Mouse (Mus musculus): ENCODE data around the gene Sp3.
"Not testable (repeated sequence)": the region's sequence is repeated elsewhere in the genome, so short reads cannot be mapped to it uniquely, and the experiment has no call there.

Gene Sp3

GRCm38 (mm10) chr2:72992497-72992896 is 12.3 kb upstream of the Sp3 start:
- in situ Hi-C loops (cut with MseI, MboI): no loop called here

- in situ Hi-C loops (cut with MseI, MboI): not testable (repeated sequence)
These were observed 8.7 kb upstream of the Sp3 start for GRCm38 (mm10) chr2:72988945-72989344.

- in situ Hi-C loops (cut with MseI, MboI): no loop called here
These were observed 6.4 kb upstream of the Sp3 start, which contains the start of gene Gm11084 for GRCm38 (mm10) chr2:72986616-72987015. Gene Gm11084 (minus strand): TSS chr2:72986716.

GRCm38 (mm10) chr2:72985516-72985915 is 5.3 kb upstream of the Sp3 start:
- in situ Hi-C loops (cut with MseI, MboI): no loop called here

GRCm38 (mm10) chr2:72984806-72985205 is 4.6 kb upstream of the Sp3 start:
- in situ Hi-C loops (cut with MseI, MboI): no loop called here

GRCm38 (mm10) chr2:72983211-72983610 is 3.0 kb upstream of the Sp3 start:
- in situ Hi-C loops (cut with MseI, MboI): no loop called here

- in situ Hi-C loops (cut with MseI, MboI): no loop called here
These were observed 2.0 kb upstream of the Sp3 start for GRCm38 (mm10) chr2:72982110-72982785.

GRCm38 (mm10) chr2:72981441-72982109 is 1.3 kb upstream of the Sp3 start:
- in situ Hi-C loops (cut with MseI, MboI): no loop called here

GRCm38 (mm10) chr2:72981075-72981420 is 802 bp upstream of the Sp3 start:
- in situ Hi-C loops (cut with MseI, MboI): no loop called here

GRCm38 (mm10) chr2:72979659-72980071 is 581 bp downstream of the Sp3 start:
- in situ Hi-C loops (cut with MseI, MboI): no loop called here

GRCm38 (mm10) chr2:72978901-72979658 is 1.2 kb downstream of the Sp3 start:
- in situ Hi-C loops (cut with MseI, MboI): no loop called here

GRCm38 (mm10) chr2:72978473-72978872 is 1.8 kb downstream of the Sp3 start:
- in situ Hi-C loops (cut with MseI, MboI): no loop called here

- in situ Hi-C loops (cut with MseI, MboI): no loop called here
These were observed 3.0 kb downstream of the Sp3 start for GRCm38 (mm10) chr2:72977272-72977671.

GRCm38 (mm10) chr2:72976036-72976435 is 4.2 kb downstream of the Sp3 start:
- in situ Hi-C loops (cut with MseI, MboI): no loop called here

GRCm38 (mm10) chr2:72970831-72971230 is 9.4 kb downstream of the Sp3 start:
- in situ Hi-C loops (cut with MseI, MboI): loop anchor here in 1 of 2 experiments (25.0 kb wide), 1 partner anchor 316 kb away; no protein-coding TSS in a partner anchor

GRCm38 (mm10) chr2:72970302-72970701 is 9.9 kb downstream of the Sp3 start:
- in situ Hi-C loops (cut with MseI, MboI): loop anchor here in 1 of 2 experiments (25.0 kb wide), 1 partner anchor 317 kb away; no protein-coding TSS in a partner anchor

- in situ Hi-C loops (cut with MseI, MboI): loop anchor here in 1 of 2 experiments (25.0 kb wide), 1 partner anchor 319 kb away; no protein-coding TSS in a partner anchor
These were observed 11.7 kb downstream of the Sp3 start for GRCm38 (mm10) chr2:72968536-72968935.

- in situ Hi-C loops (cut with MseI, MboI): loop anchor here in 1 of 2 experiments (25.0 kb wide), 1 partner anchor 322 kb away; no protein-coding TSS in a partner anchor
These were observed 14.8 kb downstream of the Sp3 start for GRCm38 (mm10) chr2:72965450-72965849.

- in situ Hi-C loops (cut with MseI, MboI): loop anchor here in 1 of 2 experiments (25.0 kb wide), 1 partner anchor 331 kb away; no protein-coding TSS in a partner anchor
These were observed 23.8 kb downstream of the Sp3 start for GRCm38 (mm10) chr2:72956415-72956814.

- in situ Hi-C loops (cut with MseI, MboI): loop anchor here in 1 of 2 experiments (25.0 kb wide), 1 partner anchor 334 kb away; no protein-coding TSS in a partner anchor
These were observed 27.3 kb downstream of the Sp3 start for GRCm38 (mm10) chr2:72952979-72953378.

GRCm38 (mm10) chr2:72935937-72936336 is 44.3 kb downstream of the Sp3 start:
- in situ Hi-C loops (cut with MseI, MboI): no loop called here

- in situ Hi-C loops (cut with MseI, MboI): no loop called here
These were observed 48.1 kb downstream of the Sp3 start for GRCm38 (mm10) chr2:72932186-72932585.

All from mouse trophoblast stem cell (cell line).